Mouse (Mus musculus) MEL (cell line): ENCODE results near the gene Adcy1.

Experiments used
- CHD2 ChIP-seq: IDR thresholded peaks from 2 replicates; pipeline ENCODE4 v1.6.1; 2011; ENCODE audit warnings: low read length, improper control_type of control experiment
- CTCF ChIP-seq, 3 experiments: IDR thresholded peaks in 2 of 3; conservative IDR thresholded peaks in 1 of 3; 2 replicates each; pipeline ENCODE4 v1.5.1; 2011 to 2012; ENCODE audit warnings: low read length in 3 of 3, low read depth in 2 of 3, mild to moderate bottlenecking in 2 of 3, improper control_type of control experiment in 1 of 3, inconsistent platforms in 1 of 3, mixed read lengths in 1 of 3, moderate library complexity in 1 of 3; ENCODE audit not compliant: control insufficient read depth in 1 of 3, insufficient read depth in 1 of 3, poor library complexity in 1 of 3, severe bottlenecking in 1 of 3
- GABPA ChIP-seq: IDR thresholded peaks from 2 replicates; pipeline ENCODE4 v1.6.1; 2012; ENCODE audit warnings: low read depth, mild to moderate bottlenecking, inconsistent platforms, low read length, improper control_type of control experiment, moderate library complexity

- TF ChIP-seq CTCF (IDR thresholded peaks at IDR 0.05 in 2 of 3, conservative IDR thresholded peaks at IDR 0.05 in 1 of 3; ENCODE audit: control insufficient read depth in 1 of 3, insufficient read depth in 1 of 3, low read depth in 2 of 3, low read length in 3 of 3, poor library complexity in 1 of 3, severe bottlenecking in 1 of 3), result no peak
- TF ChIP-seq CHD2, result no peak
- TF ChIP-seq GABPA, result no peak
Measured at GRCm38 (mm10) chr11:7178724-7179123, 115.4 kb downstream of the Adcy1 start.
